Mouse (Mus musculus) lung, postnatal 0 days (tissue): ENCODE results near the gene Ccr1l1. TPM values are rescaled to one million over a fixed set of nuclear protein-coding genes. Genes with fewer than 3 reads are reported as not detected.
"Not testable (repeated sequence)": the region's sequence is repeated elsewhere in the genome, so short reads cannot be mapped to it uniquely, and the experiment has no call there.

ENCODE experiments used
- ATAC-seq: fragments of 200-750 bp; cut with Nextera tagmentation; 2 replicates; pipeline ENCODE4 v1.8.0; 2017; ENCODE audit warnings: moderate library complexity
- DNase-seq: peaks from one replicate; pipeline ENCODE4 v3.0.0-alpha.2; 2016; ENCODE audit warnings: low spot score
- H3K27ac ChIP-seq: fragments of 300-500 bp; sonication (generic); 2 replicates; pipeline ENCODE4 v1.5.1; 2014; ENCODE audit warnings: antibody characterized with exemption, mild to moderate bottlenecking, low read length, mixed read lengths
- H3K27me3 ChIP-seq: fragments of 300-500 bp; sonication (generic); replicated peaks from 2 replicates; pipeline ENCODE4 v1.6.1; 2014; ENCODE audit warnings: low read length, mixed read lengths; ENCODE audit not compliant: insufficient read depth
- H3K36me3 ChIP-seq: fragments of 300-500 bp; sonication (generic); 2 replicates; pipeline ENCODE4 v1.6.1; 2014; ENCODE audit warnings: low read length, mixed read lengths; ENCODE audit not compliant: insufficient read depth
- H3K4me1 ChIP-seq: fragments of 300-500 bp; sonication (generic); 2 replicates; pipeline ENCODE4 v1.6.1; 2014; ENCODE audit warnings: antibody characterized with exemption, low read depth, low read length, mixed read lengths; ENCODE audit not compliant: insufficient read depth
- H3K4me2 ChIP-seq: fragments of 300-500 bp; sonication (generic); replicated peaks from 2 replicates; pipeline ENCODE4 v1.6.1; 2014; ENCODE audit warnings: low read depth, mild to moderate bottlenecking, low read length, moderate library complexity, mixed read lengths
- H3K4me3 ChIP-seq: fragments of 300-500 bp; sonication (generic); 2 replicates; pipeline ENCODE4 v1.5.1; 2014; ENCODE audit warnings: low read depth, low read length
- H3K9ac ChIP-seq: fragments of 300-500 bp; sonication (generic); replicated peaks from 2 replicates; pipeline ENCODE4 v1.6.1; 2014; ENCODE audit warnings: low read depth, mild to moderate bottlenecking
- H3K9me3 ChIP-seq: fragments of 300-500 bp; sonication (generic); 2 replicates; pipeline ENCODE4 v1.6.1; 2016; ENCODE audit warnings: low read length, mixed read lengths
- CTCF ChIP-seq: IDR thresholded peaks from 2 replicates; pipeline ENCODE4 v1.5.1; 2016; ENCODE audit warnings: antibody characterized with exemption, mild to moderate bottlenecking
- EP300 ChIP-seq: IDR thresholded peaks from 2 replicates; pipeline ENCODE4 v1.6.1; 2016; ENCODE audit warnings: antibody characterized with exemption, mild to moderate bottlenecking, control low read depth
- WGBS: fragments of 180-500 bp; shearing (Covaris S2); extraction: QIAGEN DNeasy Blood & Tissue Kit; methylation state at CpG from one replicate; pipeline ENCODE4 v1.1.7; 2014; 5-methylcytosine and 5-hydroxymethylcytosine counted together
- polyA plus RNA-seq: library from polyadenylated mRNA; unstranded; fragments of >200 nt; fragmentation: Nextera tagmentation; extraction: Ambion mirVana; gene quantifications from 2 replicates; pipeline ENCODE4 v1.2.1, GENCODE M21; 2015

The Ccr1l1 gene
- polyA plus RNA-seq, 1 experiment from 2014 or later: not detected

DNA sequence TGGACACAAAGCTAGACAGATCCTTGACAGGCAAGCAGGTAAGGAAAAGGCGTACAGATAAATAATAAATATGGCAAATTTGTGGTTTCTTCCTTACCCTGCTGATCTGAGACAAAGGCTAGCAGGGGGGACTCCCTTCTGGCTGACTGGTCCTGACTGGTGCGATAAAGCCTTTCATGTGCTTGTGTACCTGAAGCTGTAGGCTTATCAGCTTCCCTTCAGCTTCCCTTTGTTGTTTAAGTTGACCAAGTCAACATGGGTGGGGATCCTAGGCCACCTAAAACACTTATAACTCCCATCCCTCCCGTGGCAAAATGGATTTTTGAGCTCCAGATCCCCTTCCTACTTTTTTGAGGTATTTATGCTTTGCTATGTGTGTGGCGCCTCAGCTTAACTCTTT is 3.7 kb upstream of the Ccr1l1 start:
- ATAC-seq (no peak), DNase-seq (no peak)
- Histone ChIP-seq H3K4me3 (no peak overlapping the region), H3K27ac (no peak overlapping the region), H3K9me3 (no peaks in the 10 kb centered on the region), H3K36me3 (no peaks in the 10 kb centered on the region), H3K4me1 (no peaks in the 10 kb centered on the region), H3K9ac (no peak overlapping the region), H3K4me2 (no peak overlapping the region), H3K27me3 (no peaks in the 10 kb centered on the region)
- TF ChIP-seq CTCF (no peak), EP300 (no peak)
- 62% methylated on average over 4 of the region's 4 CpGs for WGBS

DNA sequence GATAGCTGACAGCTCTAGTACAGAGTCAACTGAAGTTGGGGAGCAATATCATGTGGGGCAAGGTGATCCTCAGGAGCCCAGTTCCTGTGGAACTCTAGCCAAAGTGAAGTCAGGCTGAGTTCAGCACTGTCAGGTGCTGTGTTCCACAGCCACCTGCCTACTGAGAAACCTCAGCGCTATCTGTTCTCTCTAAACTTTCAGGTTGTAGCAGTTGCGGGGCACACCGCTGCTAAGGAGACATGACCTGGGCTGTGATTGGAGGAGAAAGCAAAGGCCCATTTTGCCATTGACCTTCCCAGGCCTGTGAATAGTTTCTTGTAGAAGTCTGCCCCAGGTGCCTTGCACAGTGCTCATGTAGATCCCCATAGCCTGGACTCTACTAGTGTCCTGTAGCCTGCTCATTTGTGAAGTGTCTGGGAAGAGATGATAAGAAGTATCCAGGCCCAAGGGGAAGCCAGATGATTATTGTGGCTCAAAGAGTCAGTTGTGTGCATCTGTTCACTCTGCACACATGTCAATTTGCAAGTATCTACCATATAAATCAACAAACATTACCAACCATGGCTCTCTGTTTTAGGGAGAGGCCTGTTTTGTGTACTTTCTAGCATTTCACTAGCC is 2.8 kb upstream of the Ccr1l1 start:
- no CpG with 5 or more reads among the region's 3 CpGs for WGBS
- ATAC-seq, H3K27me3 ChIP-seq, DNase-seq, H3K9ac ChIP-seq, H3K4me1 ChIP-seq, H3K36me3 ChIP-seq, H3K27ac ChIP-seq, H3K4me3 ChIP-seq, H3K9me3 ChIP-seq, H3K4me2 ChIP-seq: not testable (repeated sequence)

DNA sequence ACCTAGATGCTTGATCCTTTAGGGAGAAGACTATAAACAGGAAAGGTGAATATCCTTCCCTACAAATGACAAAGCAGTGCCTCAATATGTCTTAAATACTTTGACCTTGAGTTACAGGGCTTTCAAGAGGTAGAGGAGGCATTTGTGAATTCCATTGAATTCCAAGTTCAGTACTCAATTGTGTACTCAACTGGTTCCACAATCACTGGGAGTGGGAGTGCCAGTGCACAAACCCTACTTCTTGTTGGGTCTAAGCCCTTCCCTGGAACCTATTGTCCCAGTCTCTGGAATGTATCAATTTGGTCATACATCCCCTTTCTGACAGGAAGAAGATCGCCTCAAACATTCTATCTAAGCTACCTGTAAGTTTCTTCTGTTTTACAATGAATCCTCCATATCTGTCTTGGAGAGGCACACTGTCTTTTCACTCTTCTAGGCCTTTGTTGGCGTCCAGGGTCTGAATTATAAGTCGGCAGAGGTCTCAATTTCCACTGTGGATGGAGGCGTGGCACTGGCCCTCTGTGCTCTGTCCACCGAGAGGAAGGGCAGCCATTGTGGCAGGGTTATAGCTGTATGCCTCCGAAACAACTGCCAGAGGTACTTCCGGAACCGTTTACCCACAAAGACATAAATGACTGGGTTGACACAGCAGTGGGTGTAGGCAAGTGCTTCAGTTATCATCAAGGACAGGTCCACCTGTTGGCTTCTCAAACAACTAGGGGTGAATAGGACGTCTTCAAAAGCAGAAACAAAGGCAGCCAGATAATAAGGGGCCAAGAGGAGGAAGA is 1.1 kb downstream of the Ccr1l1 start:
- Histone ChIP-seq H3K9ac (no peak overlapping the region), H3K27ac (no peak overlapping the region), H3K4me3 (no peak overlapping the region), H3K27me3 (no peaks in the 10 kb centered on the region), H3K9me3 (no peaks in the 10 kb centered on the region), H3K4me1 (no peaks in the 10 kb centered on the region), H3K4me2 (no peak overlapping the region), H3K36me3 (no peaks in the 10 kb centered on the region)
- WGBS: 75% methylated on average over 9 of the region's 9 CpGs
- no peak for DNase-seq
- no peak for TF ChIP-seq CTCF
- no peak for TF ChIP-seq EP300
- no peak for ATAC-seq

DNA sequence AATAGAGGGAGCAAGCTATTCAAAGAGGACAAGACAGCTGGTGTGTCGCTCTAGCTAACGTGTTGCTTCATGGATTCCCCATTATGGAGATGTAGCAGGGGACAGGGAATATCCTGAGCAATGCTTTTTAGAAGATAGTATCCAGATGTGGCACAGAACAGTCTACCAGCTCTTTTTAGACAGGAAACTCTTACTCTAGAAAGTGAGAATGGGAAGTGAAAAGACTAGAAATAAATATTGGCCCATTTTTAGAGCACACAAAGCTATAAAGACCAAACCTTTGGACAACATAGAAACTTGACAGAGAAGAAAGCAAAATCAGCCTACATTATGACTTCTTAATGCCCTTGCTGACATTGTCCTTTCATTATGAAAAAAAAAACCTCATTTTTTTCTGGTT is 2.6 kb downstream of the Ccr1l1 start:
- Histone ChIP-seq H3K27ac (no peak overlapping the region), H3K4me2 (no peak overlapping the region), H3K36me3 (no peaks in the 10 kb centered on the region), H3K27me3 (no peaks in the 10 kb centered on the region), H3K4me3 (no peak overlapping the region), H3K9ac (no peak overlapping the region), H3K4me1 (no peaks in the 10 kb centered on the region), H3K9me3 (no peaks in the 10 kb centered on the region)
- WGBS: 60% methylated on average over 2 of the region's 2 CpGs
- ATAC-seq (no peak), DNase-seq (no peak)
- TF ChIP-seq EP300 (no peak), CTCF (no peak)

DNA sequence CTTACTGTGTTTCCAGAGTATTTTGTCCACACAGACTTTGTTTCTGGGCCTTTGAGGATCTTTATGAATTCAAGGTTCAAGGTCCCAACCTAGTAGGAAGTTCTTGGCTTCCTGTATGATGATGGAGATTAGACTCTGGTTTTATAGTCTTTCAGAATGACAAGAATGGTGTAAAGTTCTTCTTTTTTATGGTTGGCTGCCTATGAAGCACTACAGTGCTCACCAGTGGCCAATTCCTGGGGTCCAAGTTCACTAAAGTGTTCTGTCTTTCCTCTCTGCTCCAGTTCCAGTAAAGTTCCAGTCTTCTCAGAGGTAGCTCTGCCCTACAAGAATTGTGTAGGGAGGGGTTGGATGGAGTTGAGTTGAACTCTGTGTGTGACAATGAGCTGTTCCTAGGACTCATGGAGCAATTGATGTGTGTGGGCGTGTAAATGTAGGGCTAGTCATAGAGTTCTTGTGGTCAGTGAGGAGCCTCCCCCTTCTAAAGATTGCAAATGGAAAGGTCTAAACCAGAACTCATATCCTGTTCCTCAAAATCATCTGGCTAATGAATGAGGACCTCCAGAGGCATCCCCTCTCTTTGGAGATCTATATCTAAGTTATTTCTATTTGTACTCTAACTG is 9.8 kb downstream of the Ccr1l1 start, which contains the start of gene Ccr1:
TSS of gene Ccr1 (minus strand) at position 403 of the 623 bp plus-strand sequence.
- Histone ChIP-seq H3K27me3 (no peaks in the 10 kb centered on the region), H3K4me2 (no peak within 1 kb of the TSS), H3K9ac (no peak within 1 kb of the TSS), H3K27ac (no peak within 1 kb of the TSS), H3K4me1 (no peaks in the 10 kb centered on the region), H3K4me3 (no peak within 1 kb of the TSS), H3K9me3 (no peaks in the 10 kb centered on the region), H3K36me3 (no peaks in the 10 kb centered on the region)
- no peak for TF ChIP-seq CTCF
- TF ChIP-seq EP300: no peak
- 79% methylated on average over 1 of the region's 1 CpGs for WGBS
- ATAC-seq (peak; percentile 67), DNase-seq (peak; percentile 52)

DNA sequence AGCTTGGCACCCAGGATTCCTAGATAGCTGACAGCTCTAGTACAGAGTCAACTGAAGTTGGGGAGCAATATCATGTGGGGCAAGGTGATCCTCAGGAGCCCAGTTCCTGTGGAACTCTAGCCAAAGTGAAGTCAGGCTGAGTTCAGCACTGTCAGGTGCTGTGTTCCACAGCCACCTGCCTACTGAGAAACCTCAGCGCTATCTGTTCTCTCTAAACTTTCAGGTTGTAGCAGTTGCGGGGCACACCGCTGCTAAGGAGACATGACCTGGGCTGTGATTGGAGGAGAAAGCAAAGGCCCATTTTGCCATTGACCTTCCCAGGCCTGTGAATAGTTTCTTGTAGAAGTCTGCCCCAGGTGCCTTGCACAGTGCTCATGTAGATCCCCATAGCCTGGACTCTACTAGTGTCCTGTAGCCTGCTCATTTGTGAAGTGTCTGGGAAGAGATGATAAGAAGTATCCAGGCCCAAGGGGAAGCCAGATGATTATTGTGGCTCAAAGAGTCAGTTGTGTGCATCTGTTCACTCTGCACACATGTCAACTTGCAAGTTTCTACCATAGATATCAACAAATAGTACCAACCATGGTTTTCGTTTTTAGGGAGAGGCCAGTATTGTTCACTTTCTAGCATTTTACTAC is 11.2 kb downstream of the Ccr1l1 start:
- not testable (repeated sequence) for H3K9ac ChIP-seq, H3K4me3 ChIP-seq, ATAC-seq, H3K27me3 ChIP-seq, H3K36me3 ChIP-seq, H3K27ac ChIP-seq, H3K4me1 ChIP-seq, H3K4me2 ChIP-seq, DNase-seq, H3K9me3 ChIP-seq
- 74% methylated on average over 1 of the region's 4 CpGs for WGBS
